ENCODE assay signal across 26 mouse cellular contexts in the genomic region with DNA sequence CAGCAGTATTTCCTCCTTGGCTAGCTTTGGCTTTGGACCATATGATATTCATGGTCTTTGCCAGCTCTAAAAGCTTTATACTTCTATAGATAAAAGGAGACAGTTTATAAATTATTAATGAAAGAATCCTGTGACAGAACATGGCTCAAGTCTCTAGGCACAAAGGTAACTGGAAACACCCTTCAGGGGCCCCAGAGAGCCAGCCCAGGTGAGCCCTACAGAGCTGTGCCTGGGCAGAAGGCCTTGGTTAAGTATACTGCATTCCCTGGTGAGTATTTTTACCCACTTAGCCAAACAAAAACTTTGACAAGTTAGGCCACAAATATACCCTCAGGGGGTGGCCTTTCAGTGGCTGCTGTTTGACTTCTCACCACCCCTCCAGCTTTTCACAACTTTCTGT. TPM values are rescaled to one million over a fixed set of nuclear protein-coding genes. Genes with fewer than 3 reads are reported as not detected.
DNase-seq lines count a peak whose midpoint lies in the region; ATAC-seq lines count a peak whose summit lies in the region.
"Had no signal": no experiment of that assay in that cellular context is flagged by ENCODE, and none has a peak within 500 bp of the region (broad histone marks: within the 10 kb centered on the region; RNA-seq: fewer than 3 reads in every experiment).

No protein-coding gene starts in this region.

- peaks cover 47% of the 10 kb centered on the region for H3K27me3 ChIP-seq in heart, embryonic 10.5 days (ENCODE audit: insufficient read depth, poor library complexity, severe bottlenecking)
- peaks cover 13% of the 10 kb centered on the region for H3K27me3 ChIP-seq in intestine, embryonic 16.5 days (replicated peaks; ENCODE audit: control insufficient read depth, insufficient read depth, low read length)

- no peaks in the 10 kb centered on the region for H3K36me3 ChIP-seq in heart, embryonic 10.5 days
- H3K36me3 ChIP-seq in intestine, embryonic 16.5 days (ENCODE audit: control insufficient read depth, insufficient read depth, low read length) = no peaks in the 10 kb centered on the region
- H3K36me3 ChIP-seq: embryonic facial prominence, embryonic 10.5 days; embryonic facial prominence, embryonic 12.5 days; forebrain, embryonic 15.5 days had no signal

- intact Hi-C loops in heart, postnatal 14 days (cut with DNase I) = no loop called here

- H3K9me3 ChIP-seq in heart, embryonic 10.5 days = no peaks in the 10 kb centered on the region
- H3K9me3 ChIP-seq in intestine, embryonic 16.5 days (ENCODE audit: control insufficient read depth, low read length) = no peaks in the 10 kb centered on the region
- H3K9me3 ChIP-seq: embryonic facial prominence, embryonic 10.5 days; embryonic facial prominence, embryonic 12.5 days; forebrain, embryonic 13.5 days; forebrain, embryonic 15.5 days had no signal

- no peak overlapping the region for H3K9ac ChIP-seq in intestine, embryonic 16.5 days (ENCODE audit: low read depth, low read length)
- H3K9ac ChIP-seq: embryonic facial prominence, embryonic 12.5 days; forebrain, embryonic 13.5 days; forebrain, embryonic 15.5 days; forebrain, postnatal 0 days had no signal

- H3K4me3 ChIP-seq in heart, embryonic 10.5 days = no peak overlapping the region
- no peak overlapping the region for H3K4me3 ChIP-seq in intestine, embryonic 16.5 days (ENCODE audit: low read length)
- H3K4me3 ChIP-seq: embryonic facial prominence, embryonic 10.5 days; embryonic facial prominence, embryonic 12.5 days; forebrain, embryonic 13.5 days; forebrain, embryonic 15.5 days had no signal

- peak; percentile 27 for DNase-seq in heart, embryonic 10.5 days (ENCODE audit: low spot score)
- no peak for DNase-seq in heart, postnatal 14 days
- no peak for DNase-seq in cerebellum, adult 11-12 months
- no peak for DNase-seq in neural tube, embryonic 10.5 days (ENCODE audit: extremely low spot score, low spot score)
- DNase-seq: adrenal gland, adult 2 months; adrenal gland, postnatal 10 days; adrenal gland, postnatal 25 days; cerebellum, adult 11 months; cerebellum, adult 2 months; cerebellum, adult 9-10 months; cerebellum, postnatal 10 days; cerebellum, postnatal 25 days had no signal

- H3K27ac ChIP-seq in heart, embryonic 10.5 days = no peak overlapping the region
- H3K27ac ChIP-seq in intestine, embryonic 16.5 days (ENCODE audit: low read length) = peak overlapping the region; percentile 76
- H3K27ac ChIP-seq: embryonic facial prominence, embryonic 10.5 days; embryonic facial prominence, embryonic 12.5 days; forebrain, embryonic 13.5 days; forebrain, embryonic 15.5 days had no signal

- H3K4me2 ChIP-seq in intestine, embryonic 16.5 days (ENCODE audit: low read depth, low read length) = peak overlapping the region; percentile 24; the same call in 1 of the 2 replicates
- H3K4me2 ChIP-seq: embryonic facial prominence, embryonic 12.5 days; forebrain, embryonic 13.5 days; forebrain, embryonic 15.5 days had no signal

- peaks cover 14% of the 10 kb centered on the region; the same call in 1 of the 2 replicates for H3K4me1 ChIP-seq in heart, embryonic 10.5 days
- 0 out of 2 replicates have a peak, but pooled peaks cover 3% of the 10 kb centered on the region for H3K4me1 ChIP-seq in intestine, embryonic 16.5 days (ENCODE audit: control insufficient read depth, insufficient read depth, low read length)

- ATAC-seq in intestine, embryonic 16.5 days = peak; percentile 83
- ATAC-seq: forebrain, embryonic 13.5 days; forebrain, embryonic 15.5 days; forebrain, postnatal 0 days had no signal

RNA-seq across cellular contexts. Expression of a gene that starts 2.7 kb away (rescaled TPM):
- 0.27 and 1.1 TPM in 2 replicates for polyA plus RNA-seq in heart, embryonic 10.5 days (2016; fragmentation: Nextera tagmentation; extraction: Ambion mirVana)
- under 1 TPM; 0.22 to 0.33 TPM for total RNA-seq in heart, postnatal 14 days (2021)
- 4.8 and 6.1 TPM in 2 replicates for polyA plus RNA-seq in intestine, embryonic 16.5 days (2015; fragmentation: Nextera tagmentation; extraction: Ambion mirVana)
- total RNA-seq: MEL had no signal
- polyA plus RNA-seq: C2C12 had no signal

RNA-seq across cellular contexts. Expression of a gene that starts 55.2 kb away (rescaled TPM):
- polyA plus RNA-seq in heart, embryonic 10.5 days (2016; fragmentation: Nextera tagmentation; extraction: Ambion mirVana) = not detected in 2 replicates
- not detected for total RNA-seq in heart, postnatal 14 days (2021)
- polyA plus RNA-seq in intestine, embryonic 16.5 days (2015; fragmentation: Nextera tagmentation; extraction: Ambion mirVana) = not detected in 2 replicates
- total RNA-seq: adrenal gland, adult 2 months; adrenal gland, postnatal 10 days; adrenal gland, postnatal 25 days; adrenal gland, postnatal 4 days; ES-E14; forebrain, postnatal 0 days; MEL had no signal
- polyA plus RNA-seq: adrenal gland, adult 2 months; brain, embryonic 14.5 days; C2C12; cerebellum, adult 2 months; cortical plate, adult 2 months; embryonic facial prominence, embryonic 10.5 days; embryonic facial prominence, embryonic 12.5 days; embryonic facial prominence, embryonic 14.5 days; forebrain, embryonic 11.5 days; forebrain, embryonic 13.5 days; forebrain, embryonic 15.5 days; forebrain, postnatal 0 days had no signal
